Mouse (Mus musculus): Measurements from ENCODE around the gene Yeats2. TPM values are rescaled to one million over a fixed set of nuclear protein-coding genes. Genes with fewer than 3 reads are reported as not detected.

Gene Yeats2
- total RNA-seq, 2 experiments from 2014 or later = 36.0 to 36.2 TPM

GRCm38 (mm10) chr16:20280238-20280637 is 139.4 kb downstream of the Yeats2 start:
- no peak for DNase-seq

Other genes starting within 250 kb of the Yeats2 start
- 10 to 100 TPM; 12.4 to 12.5 TPM for gene Klhl6, start 158.0 kb upstream of the Yeats2 start, total RNA-seq (2021)
- 100 to 1,000 TPM in 1 of 2 experiments, 10 to 100 TPM in 1; 96.1 to 104 TPM for gene Klhl24, start 43.5 kb upstream of the Yeats2 start, total RNA-seq (2021)
- gene Map6d1, start 100.3 kb downstream of the Yeats2 start, total RNA-seq (2021) = 1 to 10 TPM; 1.5 TPM
- 100 to 1,000 TPM; 102 to 112 TPM for gene Parl, start 161.3 kb downstream of the Yeats2 start, total RNA-seq (2021)
- under 1 TPM in 1 of 2 experiments, not detected in 1; 0.18 TPM for gene Cyp2ab1, start 184.3 kb downstream of the Yeats2 start, total RNA-seq (2021)

Measured in heart, postnatal 4 days (tissue).